Mouse (Mus musculus): ENCODE measurements around the gene 2700081O15Rik. TPM values are rescaled to one million over a fixed set of nuclear protein-coding genes. Genes with fewer than 3 reads are reported as not detected.
A peak's percentile ranks its signal among the peaks of the same experiment; 100 is the strongest.

2700081O15Rik gene
- polyA plus RNA-seq, 1 experiment from 2014 or later: 0.61 TPM

- 68% methylated on average over 8 of the region's 8 CpGs for WGBS (ENCODE audit: insufficient replicate concordance)
- Histone ChIP-seq H3K4me2 (ENCODE audit: low read depth, low read length) (no peak overlapping the region), H3K4me3 (ENCODE audit: low read depth, low read length) (no peak overlapping the region), H3K27me3 (ENCODE audit: control insufficient read depth, insufficient read depth, low read depth, low read length) (no peaks in the 10 kb centered on the region), H3K4me1 (ENCODE audit: control insufficient read depth, low read depth, low read length) (peaks cover 11% of the 10 kb centered on the region), H3K9me3 (replicated peaks; ENCODE audit: control insufficient read depth, low read length) (no peaks in the 10 kb centered on the region), H3K9ac (ENCODE audit: low read depth, low read length) (no peak overlapping the region), H3K36me3 (ENCODE audit: control insufficient read depth, insufficient read depth) (peaks cover 18% of the 10 kb centered on the region), H3K27ac (ENCODE audit: low read length) (no peak overlapping the region)
- no peak for ATAC-seq (ENCODE audit: low read depth)
Observed at GRCm38 (mm10) chr19:7424590-7425397, 7.4 kb downstream of the 2700081O15Rik start.

GRCm38 (mm10) chr19:7425398-7425775 lies 8.0 kb downstream of the 2700081O15Rik start:
- peaks cover 21% of the 10 kb centered on the region for H3K36me3 ChIP-seq (ENCODE audit: control insufficient read depth, insufficient read depth)
- H3K9ac ChIP-seq (ENCODE audit: low read depth, low read length): no peak overlapping the region
- no peak for ATAC-seq (ENCODE audit: low read depth)
- WGBS (ENCODE audit: insufficient replicate concordance): 57% methylated on average over 3 of the region's 3 CpGs
- no peak overlapping the region for H3K27ac ChIP-seq (ENCODE audit: low read length)
- no peak overlapping the region for H3K4me3 ChIP-seq (ENCODE audit: low read depth, low read length)
- no peak overlapping the region for H3K4me2 ChIP-seq (ENCODE audit: low read depth, low read length)
- peaks cover 5% of the 10 kb centered on the region for H3K4me1 ChIP-seq (ENCODE audit: control insufficient read depth, low read depth, low read length)
- no peaks in the 10 kb centered on the region for H3K27me3 ChIP-seq (ENCODE audit: control insufficient read depth, insufficient read depth, low read depth, low read length)
- H3K9me3 ChIP-seq (replicated peaks; ENCODE audit: control insufficient read depth, low read length): no peaks in the 10 kb centered on the region

GRCm38 (mm10) chr19:7434887-7435286 lies 17.5 kb downstream of the 2700081O15Rik start:
- no peaks in the 10 kb centered on the region for H3K27me3 ChIP-seq (ENCODE audit: control insufficient read depth, insufficient read depth, low read depth, low read length)
- no peaks in the 10 kb centered on the region for H3K4me1 ChIP-seq (ENCODE audit: control insufficient read depth, low read depth, low read length)
- no peak overlapping the region for H3K4me2 ChIP-seq (ENCODE audit: low read depth, low read length)
- no peak overlapping the region for H3K9ac ChIP-seq (ENCODE audit: low read depth, low read length)
- peaks cover 27% of the 10 kb centered on the region for H3K36me3 ChIP-seq (ENCODE audit: control insufficient read depth, insufficient read depth)
- H3K9me3 ChIP-seq (replicated peaks; ENCODE audit: control insufficient read depth, low read length): no peaks in the 10 kb centered on the region
- H3K4me3 ChIP-seq (ENCODE audit: low read depth, low read length): no peak overlapping the region
- WGBS (ENCODE audit: insufficient replicate concordance): 70% methylated on average over 2 of the region's 2 CpGs
- H3K27ac ChIP-seq (ENCODE audit: low read length): no peak overlapping the region
- ATAC-seq (ENCODE audit: low read depth): no peak

- Histone ChIP-seq H3K4me3 (ENCODE audit: low read depth, low read length) (no peak overlapping the region), H3K4me1 (ENCODE audit: control insufficient read depth, low read depth, low read length) (no peaks in the 10 kb centered on the region; the same call in 1 of the 2 replicates), H3K36me3 (ENCODE audit: control insufficient read depth, insufficient read depth) (peaks cover 16% of the 10 kb centered on the region), H3K27me3 (ENCODE audit: control insufficient read depth, insufficient read depth, low read depth, low read length) (no peaks in the 10 kb centered on the region), H3K9ac (ENCODE audit: low read depth, low read length) (no peak overlapping the region), H3K27ac (ENCODE audit: low read length) (no peak overlapping the region), H3K4me2 (ENCODE audit: low read depth, low read length) (no peak overlapping the region), H3K9me3 (replicated peaks; ENCODE audit: control insufficient read depth, low read length) (no peaks in the 10 kb centered on the region)
- peak; percentile 41; the same call in 1 of the 2 replicates for ATAC-seq (ENCODE audit: low read depth)
- WGBS (ENCODE audit: insufficient replicate concordance): 67% methylated on average over 5 of the region's 5 CpGs
Observed at GRCm38 (mm10) chr19:7436061-7436970, 18.9 kb downstream of the 2700081O15Rik start.

GRCm38 (mm10) chr19:7438295-7438694 lies 20.9 kb downstream of the 2700081O15Rik start:
- no peak for ATAC-seq (ENCODE audit: low read depth)
- no peaks in the 10 kb centered on the region for H3K9me3 ChIP-seq (replicated peaks; ENCODE audit: control insufficient read depth, low read length)
- no peak overlapping the region for H3K9ac ChIP-seq (ENCODE audit: low read depth, low read length)
- H3K36me3 ChIP-seq (ENCODE audit: control insufficient read depth, insufficient read depth): peaks cover 6% of the 10 kb centered on the region
- H3K4me2 ChIP-seq (ENCODE audit: low read depth, low read length): no peak overlapping the region
- no peak overlapping the region for H3K4me3 ChIP-seq (ENCODE audit: low read depth, low read length)
- H3K4me1 ChIP-seq (ENCODE audit: control insufficient read depth, low read depth, low read length): no peaks in the 10 kb centered on the region; the same call in 1 of the 2 replicates
- no peaks in the 10 kb centered on the region for H3K27me3 ChIP-seq (ENCODE audit: control insufficient read depth, insufficient read depth, low read depth, low read length)
- H3K27ac ChIP-seq (ENCODE audit: low read length): no peak overlapping the region

GRCm38 (mm10) chr19:7441493-7441892 lies 24.1 kb downstream of the 2700081O15Rik start:
- peak; percentile 13; the same call in 1 of the 2 replicates for ATAC-seq (ENCODE audit: low read depth)
- no peaks in the 10 kb centered on the region for H3K36me3 ChIP-seq (ENCODE audit: control insufficient read depth, insufficient read depth)
- 64% methylated on average over 14 of the region's 14 CpGs for WGBS (ENCODE audit: insufficient replicate concordance)
- no peak overlapping the region for H3K9ac ChIP-seq (ENCODE audit: low read depth, low read length)
- H3K4me2 ChIP-seq (ENCODE audit: low read depth, low read length): no peak overlapping the region
- H3K27ac ChIP-seq (ENCODE audit: low read length): no peak overlapping the region
- no peaks in the 10 kb centered on the region; the same call in 1 of the 2 replicates for H3K4me1 ChIP-seq (ENCODE audit: control insufficient read depth, low read depth, low read length)
- no peak overlapping the region for H3K4me3 ChIP-seq (ENCODE audit: low read depth, low read length)
- no peaks in the 10 kb centered on the region for H3K9me3 ChIP-seq (replicated peaks; ENCODE audit: control insufficient read depth, low read length)
- no peaks in the 10 kb centered on the region for H3K27me3 ChIP-seq (ENCODE audit: control insufficient read depth, insufficient read depth, low read depth, low read length)

GRCm38 (mm10) chr19:7445105-7445504 lies 27.7 kb downstream of the 2700081O15Rik start:
- no peaks in the 10 kb centered on the region; the same call in 1 of the 2 replicates for H3K4me1 ChIP-seq (ENCODE audit: control insufficient read depth, low read depth, low read length)
- no peaks in the 10 kb centered on the region for H3K27me3 ChIP-seq (ENCODE audit: control insufficient read depth, insufficient read depth, low read depth, low read length)
- H3K9ac ChIP-seq (ENCODE audit: low read depth, low read length): no peak overlapping the region
- no peak overlapping the region for H3K4me2 ChIP-seq (ENCODE audit: low read depth, low read length)
- H3K9me3 ChIP-seq (replicated peaks; ENCODE audit: control insufficient read depth, low read length): no peaks in the 10 kb centered on the region
- no peaks in the 10 kb centered on the region for H3K36me3 ChIP-seq (ENCODE audit: control insufficient read depth, insufficient read depth)
- H3K4me3 ChIP-seq (ENCODE audit: low read depth, low read length): no peak overlapping the region
- 0 out of 2 replicates have a peak, but pooled peaks have one; percentile 41 for ATAC-seq (ENCODE audit: low read depth)
- 70% methylated on average over 2 of the region's 2 CpGs for WGBS (ENCODE audit: insufficient replicate concordance)
- H3K27ac ChIP-seq (ENCODE audit: low read length): peak overlapping the region; percentile 40

GRCm38 (mm10) chr19:7445596-7445995 lies 28.2 kb downstream of the 2700081O15Rik start:
- Histone ChIP-seq H3K27ac (ENCODE audit: low read length) (peak overlapping the region; percentile 40), H3K36me3 (ENCODE audit: control insufficient read depth, insufficient read depth) (no peaks in the 10 kb centered on the region), H3K27me3 (ENCODE audit: control insufficient read depth, insufficient read depth, low read depth, low read length) (no peaks in the 10 kb centered on the region), H3K9ac (ENCODE audit: low read depth, low read length) (no peak overlapping the region), H3K4me1 (ENCODE audit: control insufficient read depth, low read depth, low read length) (no peaks in the 10 kb centered on the region; the same call in 1 of the 2 replicates), H3K9me3 (replicated peaks; ENCODE audit: control insufficient read depth, low read length) (no peaks in the 10 kb centered on the region), H3K4me2 (ENCODE audit: low read depth, low read length) (no peak overlapping the region), H3K4me3 (ENCODE audit: low read depth, low read length) (no peak overlapping the region)
- ATAC-seq (ENCODE audit: low read depth): no peak
- WGBS (ENCODE audit: insufficient replicate concordance): 63% methylated on average over 1 of the region's 1 CpGs
